Mouse (Mus musculus) heart, postnatal 0 days (tissue): Measurements from ENCODE around the gene Fzd2.

Source experiments
- CTCF ChIP-seq: IDR thresholded peaks from 2 replicates; pipeline ENCODE4 v1.5.1; 2016; ENCODE audit warnings: antibody characterized with exemption, control low read depth, low read depth
- EP300 ChIP-seq: IDR thresholded peaks from 2 replicates; pipeline ENCODE4 v1.6.1; 2016; ENCODE audit warnings: antibody characterized with exemption, low read depth

GRCm38 (mm10) chr11:102656326-102656926, 52.2 kb downstream of the Fzd2 start:
- peak; percentile 60 for TF ChIP-seq CTCF
- no peak for TF ChIP-seq EP300
